Mouse (Mus musculus) common myeloid progenitor, adult 5-6 weeks (primary cell): Measurements from ENCODE around the gene Slc16a11. TPM values are rescaled to one million over a fixed set of nuclear protein-coding genes. Genes with fewer than 3 reads are reported as not detected.

Experiments
- ATAC-seq: replicated peaks from 2 replicates; pipeline ENCODE4 v1.8.0; 2016; ENCODE audit warnings: low read depth, mild to moderate bottlenecking, moderate TSS enrichment, inconsistent platforms; ENCODE audit not compliant: poor library complexity, severe bottlenecking
- total RNA-seq: library from RNA; stranded (forward); fragments of 200-1000, 187-1606 nt; gene quantifications from 2 replicates; pipeline ENCODE4 v1.2.3, GENCODE M21; 2017

Slc16a11 gene
- total RNA-seq, 1 experiment from 2014 or later, result 0.78 TPM

GRCm38 (mm10) chr11:70199107-70199506, 13.4 kb upstream of the Slc16a11 start:
- ATAC-seq, result no peak

DNA sequence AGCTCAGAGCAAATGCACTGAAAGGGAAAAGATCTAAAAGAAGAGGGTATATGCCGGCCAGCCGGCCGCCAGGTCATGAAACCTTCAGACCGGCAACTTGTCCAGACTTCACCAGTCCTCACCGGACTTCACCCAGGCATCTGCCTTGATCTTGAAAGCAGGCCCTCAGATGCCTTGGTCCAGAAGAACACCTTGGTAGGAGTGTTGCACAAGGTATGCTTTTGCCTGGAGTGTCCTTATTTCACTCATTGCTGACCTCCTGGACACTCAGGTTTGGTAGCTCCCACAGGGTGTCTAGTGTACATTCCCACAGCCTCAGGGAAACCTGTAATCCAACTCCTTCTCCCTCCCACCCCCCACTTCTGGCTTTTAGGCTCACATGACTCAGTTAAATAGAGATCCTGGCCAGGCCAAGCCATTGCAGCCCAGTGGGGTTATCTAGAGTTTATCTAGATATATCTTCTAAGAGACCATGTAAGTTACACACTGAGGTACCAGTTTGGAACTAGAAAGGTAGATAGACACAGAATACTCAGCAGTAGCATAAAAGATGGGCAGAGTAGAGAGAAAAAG, 12.4 kb upstream of the Slc16a11 start:
- ATAC-seq, result no peak

GRCm38 (mm10) chr11:70201691-70202090, 10.9 kb upstream of the Slc16a11 start:
- ATAC-seq, result peak; percentile 76

DNA sequence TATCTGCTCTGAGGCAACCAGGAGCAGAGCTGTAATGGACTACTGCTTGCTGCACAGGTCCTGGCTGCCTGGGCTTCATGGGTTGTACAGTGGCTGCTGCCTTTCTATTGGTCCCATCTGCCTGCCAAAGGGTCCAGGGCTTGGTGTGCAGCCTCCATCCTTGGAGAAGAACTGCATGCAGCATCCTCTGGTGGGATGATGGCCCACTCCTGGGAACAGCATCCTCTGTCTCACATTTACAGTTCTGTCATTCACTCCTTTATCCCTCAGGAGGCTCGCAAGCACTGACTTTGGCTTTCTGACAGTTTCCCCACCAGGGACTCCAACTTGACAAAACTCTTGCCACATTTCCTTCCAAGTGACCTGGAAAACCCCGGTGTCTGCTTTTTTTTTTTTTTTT, 5.8 kb upstream of the Slc16a11 start:
- ATAC-seq, result no peak

GRCm38 (mm10) chr11:70207283-70207682, 5.3 kb upstream of the Slc16a11 start:
- ATAC-seq, result no peak

DNA sequence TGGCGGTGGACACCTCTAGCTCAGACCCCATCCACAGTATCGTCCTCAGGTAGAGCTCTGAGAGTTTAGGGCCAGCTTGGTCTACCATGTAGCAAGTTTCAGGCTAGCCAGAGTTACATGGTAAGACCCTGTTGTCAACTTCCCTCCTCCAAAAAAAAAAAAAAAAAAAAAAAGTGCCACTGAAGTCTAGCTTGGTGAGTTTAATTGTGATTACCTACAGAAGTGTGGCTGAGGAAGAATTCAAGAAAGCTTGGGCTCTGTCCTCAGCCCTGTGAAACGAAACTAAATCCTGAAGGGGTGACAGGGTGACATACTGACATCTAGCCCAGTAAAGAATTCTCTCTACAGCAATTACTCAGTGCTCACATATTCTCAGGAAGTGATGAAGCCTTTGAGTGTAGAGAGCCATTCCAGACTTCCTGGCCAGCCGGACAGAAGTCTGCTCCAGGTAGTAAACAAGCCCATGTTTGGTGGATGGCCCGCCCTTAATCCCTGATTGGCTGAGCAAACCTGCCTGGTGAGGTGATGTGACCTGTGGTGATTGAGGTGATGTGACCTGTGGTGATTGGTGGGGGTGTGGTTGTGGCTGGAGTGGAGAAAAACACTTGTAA, 3.7 kb upstream of the Slc16a11 start:
- no peak for ATAC-seq

DNA sequence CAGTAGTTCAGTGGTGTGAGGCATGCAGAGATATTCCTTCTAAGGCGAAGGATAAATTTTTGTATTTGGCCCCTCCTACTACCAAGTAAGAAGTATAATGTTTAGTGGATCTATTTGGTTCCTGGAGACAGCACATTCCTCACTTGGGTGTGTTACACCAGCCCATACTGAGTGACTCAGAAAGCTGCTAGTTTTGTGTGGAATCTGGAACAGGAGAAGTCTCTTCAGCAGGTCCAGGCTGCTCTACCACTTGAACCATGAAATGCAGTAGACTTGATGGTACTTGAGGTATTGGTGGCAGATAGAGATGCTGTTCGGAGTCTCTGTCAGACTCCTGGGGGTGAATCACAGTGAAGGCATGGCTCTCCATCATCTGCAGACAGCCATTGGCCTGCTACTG, 1.9 kb upstream of the Slc16a11 start:
- ATAC-seq, result no peak

DNA sequence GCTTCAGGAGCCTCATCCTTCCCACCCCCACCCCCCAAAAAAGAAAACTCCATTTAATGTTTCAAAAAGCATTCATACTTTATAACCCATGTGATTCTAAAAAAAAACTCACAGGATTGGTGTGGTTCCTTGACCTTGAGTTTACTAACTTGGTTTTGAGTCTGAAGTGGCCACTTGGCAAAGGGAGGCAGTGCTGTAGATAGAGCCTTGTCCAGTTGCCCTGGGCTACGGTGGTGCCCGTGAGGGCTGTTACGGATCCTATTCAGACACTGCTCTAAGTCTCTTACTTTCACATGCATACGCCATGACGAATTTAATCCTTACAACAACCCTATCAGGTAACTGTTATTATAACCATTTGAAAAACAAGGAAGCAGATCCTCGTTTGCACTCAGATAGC, 580 bp upstream of the Slc16a11 start:
- ATAC-seq, result no peak

DNA sequence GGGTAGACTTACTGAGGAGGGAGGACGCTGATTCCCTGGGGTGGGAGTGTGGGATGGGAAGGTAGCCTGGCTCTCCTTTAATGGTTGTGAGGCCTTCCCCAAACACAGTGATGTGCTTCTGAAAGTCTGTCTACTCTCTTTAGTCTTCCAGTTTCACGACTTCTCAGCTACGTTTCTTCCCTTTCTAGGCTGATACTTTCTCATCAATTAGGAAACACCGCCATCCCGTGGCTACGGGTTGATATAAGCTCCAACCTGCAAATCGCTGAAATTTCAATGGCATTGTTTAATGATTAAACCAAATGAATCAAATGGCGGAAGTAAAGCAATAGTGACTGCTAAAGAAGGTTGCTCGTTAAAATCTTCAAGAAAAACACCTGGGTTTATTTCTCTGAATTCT, 344 bp downstream of the Slc16a11 start:
- ATAC-seq, result peak; percentile 76

- no peak for ATAC-seq
These were observed 1.2 kb downstream of the Slc16a11 start for GRCm38 (mm10) chr11:70213736-70214135.

DNA sequence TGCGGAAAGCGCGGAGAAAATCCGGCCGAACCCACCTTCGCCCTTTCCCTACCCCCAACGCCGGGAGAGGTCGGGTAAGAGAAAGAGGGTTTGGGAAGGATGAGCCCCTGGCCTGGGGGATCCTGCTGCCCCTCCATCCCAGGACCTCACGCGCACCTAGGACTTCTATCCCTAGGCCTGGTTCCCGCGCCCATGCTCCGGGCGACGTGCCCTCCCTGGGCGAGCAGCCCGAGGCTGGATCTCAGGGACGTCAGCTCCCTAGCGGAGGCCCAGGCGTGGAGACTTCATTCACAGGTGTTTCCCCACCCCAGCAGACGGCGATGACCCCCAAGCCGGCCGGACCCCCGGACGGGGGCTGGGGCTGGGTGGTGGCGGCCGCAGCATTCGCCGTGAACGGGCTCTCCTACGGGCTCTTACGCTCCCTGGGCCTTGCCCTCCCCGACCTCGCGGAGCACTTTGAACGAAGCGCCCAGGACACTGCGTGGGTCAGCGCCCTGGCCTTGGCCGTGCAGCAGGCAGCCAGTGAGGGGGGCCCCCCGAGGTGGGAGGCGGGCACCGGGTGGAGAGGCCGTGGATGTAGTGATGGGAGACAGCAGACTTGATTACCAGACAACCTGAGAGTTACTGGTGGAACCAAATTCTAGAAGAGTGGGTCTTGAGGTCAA, 1.8 kb downstream of the Slc16a11 start:
- 0 out of 2 replicates have a peak, but pooled peaks have one; percentile 4 for ATAC-seq

DNA sequence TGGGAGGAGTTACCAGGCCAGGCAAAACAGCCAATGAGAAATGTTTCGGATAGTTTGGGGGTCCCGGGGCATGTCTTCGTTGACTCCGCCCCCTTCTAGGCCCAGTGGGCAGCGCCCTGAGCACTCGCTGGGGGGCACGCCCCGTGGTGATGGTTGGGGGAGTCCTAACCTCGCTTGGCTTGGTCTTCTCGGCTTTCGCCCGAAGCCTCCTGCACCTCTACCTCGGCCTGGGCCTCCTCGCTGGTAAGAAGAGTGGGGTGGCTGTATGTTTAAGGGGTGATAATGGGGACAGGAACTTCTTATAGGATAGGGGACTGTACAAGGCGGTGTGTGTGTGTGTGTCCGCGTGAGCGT, 2.3 kb downstream of the Slc16a11 start:
- 0 out of 2 replicates have a peak, but pooled peaks have one; percentile 6 for ATAC-seq

DNA sequence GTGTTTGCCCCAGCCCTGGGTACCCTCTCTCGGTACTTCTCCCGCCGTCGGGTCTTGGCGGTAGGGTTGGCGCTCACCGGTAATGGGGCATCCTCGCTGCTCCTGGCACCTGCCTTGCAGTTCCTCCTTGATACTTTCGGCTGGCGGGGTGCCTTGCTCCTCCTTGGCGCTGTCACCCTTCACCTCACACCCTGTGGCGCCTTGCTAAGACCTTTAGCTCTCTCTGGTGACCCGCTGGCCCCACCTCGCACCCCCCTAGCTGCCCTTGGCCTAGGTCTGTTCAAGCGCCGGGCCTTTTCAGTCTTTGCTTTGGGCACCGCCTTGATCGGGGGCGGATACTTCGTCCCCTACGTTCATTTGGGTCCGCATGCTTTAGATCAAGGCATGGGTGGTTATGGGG, 2.7 kb downstream of the Slc16a11 start:
- no peak for ATAC-seq

- ATAC-seq, result no peak
These were observed 3.6 kb downstream of the Slc16a11 start for GRCm38 (mm10) chr11:70216103-70216502.

DNA sequence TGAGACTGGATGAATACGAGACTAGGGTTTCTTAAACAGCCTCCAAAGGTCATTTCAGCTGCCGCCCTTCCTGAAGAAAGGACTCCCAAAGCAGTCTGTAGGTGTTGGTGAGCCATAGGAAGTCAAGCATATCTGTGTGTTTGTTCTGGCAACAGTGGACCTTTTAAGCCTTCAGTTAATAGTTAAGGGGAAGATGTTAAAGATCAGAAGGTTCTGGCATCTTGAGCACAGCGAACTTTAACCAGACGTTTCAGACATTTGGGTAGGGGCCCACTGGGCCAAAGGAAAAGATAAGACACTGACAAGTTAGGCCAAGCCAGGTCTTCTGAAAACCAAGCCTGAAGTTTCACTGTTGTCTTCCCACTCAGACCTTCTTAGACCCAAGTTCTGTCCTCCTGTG, 5.5 kb downstream of the Slc16a11 start:
- ATAC-seq, result no peak

- ATAC-seq, result no peak
These were observed 6.4 kb downstream of the Slc16a11 start for GRCm38 (mm10) chr11:70218741-70219470.

DNA sequence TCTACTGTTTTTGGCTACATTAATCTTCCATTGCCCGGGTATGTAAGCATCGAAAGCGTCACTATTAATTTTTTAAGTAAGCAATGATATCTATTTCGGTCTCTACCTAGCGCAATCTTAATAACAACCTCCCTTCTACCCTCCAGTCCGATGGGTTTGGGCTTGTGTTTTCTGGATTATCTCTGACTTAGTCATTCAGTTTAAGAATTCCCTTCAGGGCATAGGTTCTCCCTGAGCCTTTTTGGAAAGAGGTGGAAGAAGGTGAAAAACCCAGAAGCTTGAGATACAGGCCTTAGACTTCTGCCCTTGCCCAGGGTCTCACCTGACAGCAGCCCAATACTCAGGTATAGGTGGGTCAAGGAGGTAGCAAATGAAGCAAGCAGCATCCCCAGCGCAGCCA, 7.3 kb downstream of the Slc16a11 start:
- ATAC-seq, result no peak

- no peak for ATAC-seq
These were observed 7.8 kb downstream of the Slc16a11 start for GRCm38 (mm10) chr11:70220323-70220722.

DNA sequence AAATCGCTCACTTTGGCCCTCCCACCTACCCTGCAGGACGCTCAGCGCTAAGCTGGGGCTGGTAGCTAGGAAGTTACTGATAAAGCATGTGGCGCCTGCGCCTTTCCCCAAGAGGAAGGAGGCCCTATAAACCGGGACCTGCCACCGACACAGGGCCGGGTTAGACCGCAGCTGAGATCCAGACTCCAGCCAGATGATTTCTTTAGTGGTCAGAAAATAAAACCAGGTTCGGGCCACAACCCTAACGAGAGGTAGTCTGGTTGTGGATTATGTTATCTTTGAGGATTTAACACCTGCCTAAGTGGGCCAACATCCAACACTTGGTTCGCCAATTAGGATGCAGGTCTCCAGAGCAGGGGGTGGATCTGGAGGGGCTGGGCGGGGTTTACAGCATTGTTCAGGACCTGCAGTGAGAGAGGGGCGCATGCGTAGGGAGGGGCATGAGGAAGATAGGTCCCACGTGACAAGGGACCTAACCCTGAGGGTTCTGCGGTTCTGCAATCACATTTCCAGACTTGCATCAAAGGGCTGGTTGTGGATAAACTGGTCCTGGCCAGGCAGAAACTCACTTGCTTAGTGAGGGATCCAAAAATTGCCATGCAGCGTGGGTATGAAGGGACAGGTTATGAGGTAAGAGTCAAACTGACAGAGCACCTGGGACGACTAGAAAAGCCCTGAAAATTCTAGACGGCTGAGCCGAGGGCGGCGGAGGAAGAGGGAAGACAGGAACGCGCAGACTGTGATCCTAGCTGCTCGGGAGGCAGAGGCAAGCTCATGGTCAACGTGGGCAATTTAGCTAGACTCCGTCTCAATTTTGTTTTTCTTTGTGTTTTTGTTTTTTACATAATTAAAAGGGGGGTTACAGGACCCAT, 8.4 kb downstream of the Slc16a11 start, which contains the start of gene Slc16a13:
Slc16a13 (minus strand) TSS at position 334 of the 872 bp plus-strand sequence.
- peak; percentile 81 for ATAC-seq
